Mouse (Mus musculus): ENCODE data around the gene Pigg. TPM values are rescaled to one million over a fixed set of nuclear protein-coding genes. Genes with fewer than 3 reads are reported as not detected.
"Not testable (repeated sequence)": the region's sequence is repeated elsewhere in the genome, so short reads cannot be mapped to it uniquely, and the experiment has no call there.

Pigg gene
- total RNA-seq (2021), result 1 to 10 TPM; 4.6 to 4.8 TPM

DNA sequence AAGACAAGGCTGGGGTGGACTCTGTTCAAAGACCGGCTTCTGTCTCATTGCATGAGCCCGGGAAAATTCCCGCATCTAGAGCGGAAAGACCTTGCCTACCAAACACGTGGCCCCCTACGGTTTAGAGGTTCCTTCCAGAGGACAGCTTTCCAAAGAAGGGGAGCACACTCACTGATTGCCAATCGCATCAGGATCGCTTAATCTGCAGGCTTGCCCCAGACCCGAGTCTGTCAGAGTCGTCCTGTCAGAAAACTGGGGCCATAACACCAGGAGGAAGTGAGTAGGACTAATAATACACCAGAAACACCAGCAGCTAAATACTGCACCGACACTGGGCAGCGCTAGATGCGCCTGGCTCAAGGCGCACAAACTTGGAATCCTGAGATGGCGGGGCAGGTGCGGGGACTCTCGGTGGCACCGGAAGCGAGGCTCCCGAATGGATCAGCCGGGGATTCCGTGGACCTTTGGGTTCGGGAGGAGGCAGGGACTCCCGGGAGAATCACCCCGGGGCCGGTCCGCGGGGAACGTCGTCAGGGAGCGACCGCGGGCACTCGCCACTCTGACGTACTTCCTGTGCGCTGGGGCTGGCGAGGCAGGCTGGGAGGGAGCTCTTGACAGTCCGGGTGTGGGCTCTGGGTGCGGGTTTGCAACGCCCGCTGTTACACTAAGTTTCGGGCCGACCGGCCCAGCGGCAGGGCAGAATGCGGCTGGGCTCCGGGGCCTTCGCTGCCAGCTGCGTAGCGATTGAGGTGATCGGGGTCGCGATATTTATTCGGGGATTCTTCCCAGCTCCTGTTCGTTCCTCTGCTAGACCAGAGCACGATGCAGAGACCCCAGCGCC, at the start of gene Pigg:
Pigg (plus strand) TSS at position 386 of the 841 bp plus-strand sequence.
- DNase-seq, result peak; percentile 93

DNA sequence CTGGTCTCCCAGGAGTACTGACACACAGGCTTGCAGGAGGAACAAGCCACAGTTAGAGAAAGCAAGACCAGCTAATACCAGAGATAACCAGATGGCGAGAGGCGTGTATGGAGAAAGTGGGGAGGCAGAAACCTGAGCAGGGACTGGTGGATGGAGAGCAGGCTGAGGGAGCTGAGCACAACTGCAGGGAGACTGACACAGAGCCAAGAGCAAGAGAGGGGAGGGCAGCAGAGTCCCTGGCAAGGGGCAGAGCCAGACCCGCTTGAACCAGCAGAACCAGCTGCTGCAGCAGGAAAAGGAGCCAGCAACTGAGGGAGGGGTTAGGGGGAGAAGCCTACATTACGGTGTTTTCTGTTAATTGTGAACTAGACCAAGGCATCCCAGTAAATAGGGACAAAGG, 49.7 kb upstream of the Pigg start:
- DNase-seq, result peak; percentile 16

- not testable (repeated sequence) for DNase-seq
These were observed 48.6 kb upstream of the Pigg start for GRCm38 (mm10) chr5:108263785-108264184.

GRCm38 (mm10) chr5:108266990-108267389, 45.4 kb upstream of the Pigg start:
- no peak for DNase-seq

GRCm38 (mm10) chr5:108268127-108269062, 44.0 kb upstream of the Pigg start, which contains the start of gene Dr1:
Gene Dr1 (plus strand): TSS chr5:108268897.
- DNase-seq, result peak; percentile 88

- peak; percentile 14 for DNase-seq
These were observed 43.2 kb upstream of the Pigg start for GRCm38 (mm10) chr5:108269063-108269810.

DNA sequence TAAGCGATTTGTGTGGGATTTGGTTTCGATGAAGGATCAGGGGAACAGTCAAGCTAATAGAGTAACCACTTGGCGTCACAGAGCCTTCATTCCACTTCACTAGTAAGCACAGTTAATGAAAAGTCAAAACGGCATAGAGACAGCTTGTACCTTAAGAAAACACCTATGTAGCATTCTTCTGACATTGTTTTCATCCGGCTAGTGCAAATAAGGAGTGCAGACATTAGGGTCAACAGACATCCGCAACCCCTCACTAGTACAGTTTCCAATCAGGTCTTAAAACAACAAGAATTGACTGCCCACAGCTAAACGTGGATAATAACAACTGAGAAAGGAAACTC, 42.6 kb upstream of the Pigg start:
- no peak for DNase-seq

DNA sequence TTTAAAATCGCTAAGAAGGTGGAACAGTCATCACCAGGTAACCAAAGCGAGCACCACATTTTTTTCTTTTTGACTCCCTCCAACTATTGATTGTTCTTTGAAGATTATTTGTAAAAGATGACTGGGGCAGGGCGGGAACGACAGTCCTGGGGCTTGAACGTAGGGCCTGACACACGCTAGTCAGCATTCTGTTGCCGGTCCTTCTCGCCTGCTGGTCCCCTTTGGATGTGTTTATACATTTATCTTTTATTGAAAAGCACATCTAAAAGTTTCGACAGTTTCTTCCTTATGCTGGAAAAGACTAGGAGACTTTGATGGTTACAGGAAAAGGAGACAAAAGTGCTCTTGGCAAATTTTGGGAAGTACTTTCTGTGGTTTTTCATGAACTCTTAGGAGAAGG, 42.0 kb upstream of the Pigg start:
- no peak for DNase-seq

GRCm38 (mm10) chr5:108271345-108271744, 41.1 kb upstream of the Pigg start:
- DNase-seq, result not testable (repeated sequence)

DNA sequence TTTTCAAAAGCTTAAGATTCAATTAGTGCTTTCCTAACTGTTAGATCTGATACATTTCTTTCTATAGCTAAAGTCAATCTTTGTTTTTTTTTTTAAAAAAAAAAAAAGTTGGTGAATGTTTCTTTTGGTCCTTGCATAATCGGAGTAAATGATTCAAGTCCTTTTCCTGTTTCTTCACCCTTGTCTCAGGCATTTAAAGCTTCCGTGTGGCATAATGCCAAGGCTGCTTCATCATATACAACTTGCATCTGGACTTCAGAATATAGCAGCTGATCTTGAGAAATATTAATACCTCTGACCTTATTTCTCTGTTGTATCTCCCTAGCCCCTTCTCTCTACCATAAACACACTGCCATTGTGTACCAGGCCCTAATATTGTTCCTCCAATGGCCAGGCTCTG, 25.5 kb upstream of the Pigg start:
- DNase-seq, result no peak

GRCm38 (mm10) chr5:108301567-108301966, 10.8 kb upstream of the Pigg start:
- no peak for DNase-seq

GRCm38 (mm10) chr5:108313065-108313860, 854 bp downstream of the Pigg start:
- DNase-seq, result no peak

DNA sequence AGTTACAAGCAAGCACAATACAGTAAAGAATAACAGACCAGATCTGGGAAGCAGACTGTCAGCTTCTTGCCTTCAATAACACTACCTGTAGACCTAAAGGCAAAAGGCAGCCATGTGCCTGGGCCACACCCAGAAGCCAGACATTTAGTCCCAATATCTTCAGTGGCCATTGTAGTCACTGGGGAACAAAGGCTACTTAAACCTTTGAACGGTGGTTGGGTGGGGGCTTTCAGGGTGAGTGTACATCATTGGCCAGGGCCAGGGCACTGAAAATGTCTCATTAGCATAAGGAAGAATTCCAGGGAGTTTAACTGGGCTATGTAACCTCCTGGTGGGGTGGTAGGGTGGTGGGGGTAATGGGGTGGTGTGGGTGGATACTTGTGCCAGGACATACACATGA, 18.6 kb downstream of the Pigg start:
- DNase-seq, result no peak

DNA sequence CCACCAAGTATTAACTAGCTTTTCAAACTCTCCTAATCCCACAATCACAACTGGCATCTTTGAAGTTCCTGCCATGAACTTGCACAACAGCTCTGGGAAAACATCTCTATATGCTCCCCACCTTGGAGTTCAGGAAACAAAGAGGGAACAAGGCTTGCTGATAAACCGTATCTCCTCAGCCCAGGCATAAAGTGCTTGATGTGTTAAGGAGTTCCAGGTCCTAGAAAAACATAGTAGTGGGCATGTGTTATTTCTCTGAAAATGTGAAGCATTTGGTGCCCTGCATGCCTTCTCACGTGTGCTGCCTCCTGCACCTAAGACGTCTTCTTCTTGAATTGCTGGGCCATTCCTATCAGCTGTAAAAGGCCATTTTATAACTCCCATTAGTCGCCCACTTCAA, 25.0 kb downstream of the Pigg start:
- no peak for DNase-seq

DNA sequence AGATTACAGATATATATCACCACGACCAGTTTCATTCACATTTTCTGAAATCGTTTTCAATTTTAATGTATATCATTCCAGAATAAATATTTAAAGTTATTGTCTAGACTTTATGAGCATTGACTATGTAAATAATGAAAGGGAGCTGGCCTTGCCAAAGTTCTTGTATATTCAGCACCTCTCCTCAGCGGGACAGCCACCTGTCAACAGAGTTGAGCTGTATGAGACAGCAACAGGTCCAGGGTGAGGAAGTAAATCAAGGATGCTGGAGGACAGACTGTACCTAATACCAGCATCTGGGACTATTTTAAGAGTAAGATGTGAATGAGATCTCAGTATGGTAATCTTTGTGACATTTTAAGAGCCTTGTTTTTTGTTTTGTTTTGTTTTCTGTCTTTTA, 25.6 kb downstream of the Pigg start:
- no peak for DNase-seq

DNA sequence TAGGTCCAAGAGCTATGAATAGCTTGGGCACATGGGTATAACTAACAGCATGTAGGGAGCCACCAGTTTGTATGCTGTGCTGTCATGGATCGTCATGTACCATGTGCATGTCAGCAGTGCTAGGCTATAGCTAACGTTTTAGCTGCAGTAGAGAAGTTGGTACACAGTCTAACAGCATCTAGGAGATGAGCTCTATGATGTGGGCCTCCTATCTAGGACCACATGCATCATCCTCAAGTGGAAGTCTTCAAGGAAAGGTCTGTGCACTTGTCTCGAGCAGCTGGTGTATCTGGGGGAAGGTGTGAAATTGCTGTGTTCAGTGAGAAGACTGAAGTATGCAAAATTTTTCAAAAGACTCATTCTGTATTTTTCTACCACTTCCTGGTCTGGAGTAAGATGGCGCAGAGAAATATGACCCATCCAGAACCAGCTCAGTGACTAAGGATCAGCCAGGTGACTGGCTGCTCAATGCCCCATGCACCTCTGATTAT, 31.3 kb downstream of the Pigg start:
- no peak for DNase-seq

DNA sequence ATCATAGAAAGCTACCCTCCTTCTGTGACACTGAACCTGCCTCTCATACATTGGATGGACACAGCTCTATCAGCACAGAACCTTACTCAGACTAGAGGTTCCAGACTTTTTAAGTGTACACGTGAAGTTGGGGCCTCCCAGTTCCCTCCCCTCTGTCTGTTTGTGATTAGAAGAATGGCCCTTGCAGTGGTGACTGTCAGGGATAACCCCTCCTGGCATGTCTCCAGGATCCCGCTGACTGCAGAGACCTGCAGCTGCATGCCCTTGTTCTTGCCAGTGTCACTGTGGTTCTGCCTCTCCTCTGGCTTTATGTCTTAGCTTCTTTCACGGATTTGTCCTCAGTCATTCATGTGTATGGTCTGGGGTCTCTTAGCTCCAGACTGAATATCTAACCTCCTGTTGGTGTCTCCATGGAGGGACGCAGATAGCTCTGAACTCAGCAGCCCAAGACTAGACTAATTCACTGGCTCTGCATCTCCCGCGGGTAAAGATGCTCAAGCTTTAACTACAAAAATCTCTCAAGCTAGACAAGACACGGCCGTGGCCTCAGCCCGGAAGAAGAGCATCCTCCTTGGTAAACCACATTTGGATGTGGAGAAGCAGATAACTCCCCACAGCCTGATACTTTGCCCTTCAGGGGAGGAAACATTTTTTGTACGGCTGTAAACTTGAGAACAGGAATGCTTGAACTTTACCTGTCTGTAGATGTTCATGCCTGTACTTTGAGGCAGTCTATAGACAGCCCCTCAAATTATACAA, 33.1 kb downstream of the Pigg start:
- peak; percentile 12 for DNase-seq

DNA sequence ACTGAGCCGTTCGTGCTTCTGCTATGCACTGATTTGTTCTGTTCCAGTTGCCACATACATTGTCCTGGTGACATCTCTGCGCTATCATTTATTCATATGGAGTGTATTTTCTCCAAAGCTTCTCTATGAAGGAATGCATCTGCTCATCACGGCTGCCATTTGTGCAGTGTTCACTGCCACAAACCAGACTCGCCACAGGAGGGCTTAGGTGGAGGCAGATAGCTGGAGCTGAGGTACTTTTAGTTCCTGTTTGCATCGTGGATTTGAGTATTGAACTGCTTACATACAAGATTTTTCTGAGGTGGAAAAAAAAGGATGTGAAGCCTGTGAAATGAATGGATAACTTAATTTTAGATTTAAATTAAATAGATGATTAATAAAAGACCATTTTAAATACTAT, 35.4 kb downstream of the Pigg start:
- no peak for DNase-seq

GRCm38 (mm10) chr5:108349511-108350148, 37.2 kb downstream of the Pigg start:
- no peak for DNase-seq

GRCm38 (mm10) chr5:108354056-108354455, 41.6 kb downstream of the Pigg start:
- no peak for DNase-seq
